Mouse (Mus musculus) mouse embryonic stem cell (cell line): Measurements from ENCODE around the gene Aloxe3.

Experiments used
- in situ Hi-C, 2 experiments: fragments of 300-500 bp; cut with MboI; formaldehyde crosslinking; loops; 1 replicate in 1 of 2; 3 replicates in 1 of 2; pipeline ENCODE4 v1.14.3; 2019 to 2020; ENCODE audit warnings: low sequenced_read_pairs in 2 of 2, low pct_unique_long_range_greater_than_20kb in 1 of 2, mixed read lengths in 1 of 2; ENCODE audit not compliant: unreplicated experiment in 1 of 2

The Aloxe3 gene

DNA sequence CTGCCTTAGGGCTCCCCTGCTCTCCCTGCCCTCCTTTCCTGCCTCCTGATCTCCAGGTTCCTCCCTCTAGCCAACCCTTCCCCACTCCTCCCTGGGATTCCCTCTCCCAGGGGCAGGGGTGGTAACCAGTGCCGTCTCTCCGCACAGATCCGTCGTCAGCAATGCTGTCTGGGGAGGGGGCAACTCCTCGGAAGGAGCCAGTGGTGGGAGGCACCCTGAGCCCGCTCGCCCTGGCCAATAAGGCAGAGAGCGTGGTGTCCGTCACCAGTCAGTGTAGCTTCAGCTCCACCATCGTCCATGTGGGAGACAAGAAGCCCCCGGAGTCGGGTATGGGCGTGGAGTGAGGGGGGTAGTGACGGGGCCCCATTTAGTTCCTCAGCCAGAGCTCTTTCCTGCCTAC, 21.2 kb upstream of the Aloxe3 start:
- in situ Hi-C loops: no loop called here

DNA sequence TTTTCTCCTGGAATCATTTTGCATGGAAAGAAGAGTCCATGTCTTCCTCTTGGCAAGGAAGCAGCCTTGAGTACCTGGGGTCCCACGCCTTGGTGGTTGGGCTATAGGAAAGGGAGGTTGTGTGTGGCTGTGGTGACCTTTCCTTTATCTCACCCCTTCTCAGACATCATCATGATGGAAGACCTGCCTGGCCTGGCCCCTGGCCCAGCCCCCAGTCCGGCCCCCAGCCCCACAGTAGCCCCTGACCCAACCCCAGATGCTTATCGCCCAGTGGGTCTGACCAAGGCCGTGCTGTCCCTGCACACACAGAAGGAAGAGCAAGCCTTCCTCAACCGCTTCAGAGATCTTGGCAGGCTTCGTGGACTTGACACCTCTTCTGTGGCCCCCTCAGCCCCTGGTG, 20.5 kb upstream of the Aloxe3 start:
- in situ Hi-C loops: no loop called here

DNA sequence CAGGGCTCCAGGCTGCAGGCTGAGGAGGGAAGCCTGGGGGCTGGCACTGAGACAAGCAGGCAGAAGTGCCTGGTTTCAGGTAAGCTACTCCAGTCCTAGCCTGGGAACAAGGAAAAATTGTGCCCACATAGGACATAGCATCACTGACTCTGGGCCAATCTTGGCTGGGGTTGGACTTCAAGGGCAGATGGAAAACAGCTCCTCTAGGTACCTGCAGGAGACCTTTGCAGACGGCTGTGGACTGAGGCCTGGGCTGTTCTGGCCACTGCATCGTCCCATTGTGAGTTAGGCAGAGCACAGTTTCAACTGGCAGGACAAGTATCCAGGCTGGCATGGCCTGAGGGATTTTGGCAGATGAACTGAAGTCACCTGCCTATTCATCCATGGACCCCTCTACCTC, 19.9 kb upstream of the Aloxe3 start:
- in situ Hi-C loops: no loop called here

DNA sequence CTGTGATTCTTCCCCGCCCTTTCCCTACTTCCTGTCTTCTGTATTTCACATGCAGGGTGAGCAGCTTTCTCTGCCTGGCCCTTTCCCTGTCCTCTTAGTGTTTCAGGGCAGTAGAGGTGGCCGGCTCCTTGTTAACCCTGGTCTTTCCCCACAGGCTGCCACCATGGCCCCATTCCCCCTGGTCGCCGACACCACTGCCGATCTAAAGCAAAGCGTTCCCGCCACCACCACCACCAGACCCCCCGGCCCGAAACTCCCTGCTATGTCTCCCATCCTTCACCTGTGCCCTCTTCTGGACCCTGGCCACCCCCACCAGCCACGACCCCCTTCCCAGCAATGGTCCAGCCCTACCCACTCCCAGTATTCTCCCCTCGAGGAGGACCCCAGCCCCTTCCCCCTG, 19.4 kb upstream of the Aloxe3 start:
- in situ Hi-C loops: no loop called here

DNA sequence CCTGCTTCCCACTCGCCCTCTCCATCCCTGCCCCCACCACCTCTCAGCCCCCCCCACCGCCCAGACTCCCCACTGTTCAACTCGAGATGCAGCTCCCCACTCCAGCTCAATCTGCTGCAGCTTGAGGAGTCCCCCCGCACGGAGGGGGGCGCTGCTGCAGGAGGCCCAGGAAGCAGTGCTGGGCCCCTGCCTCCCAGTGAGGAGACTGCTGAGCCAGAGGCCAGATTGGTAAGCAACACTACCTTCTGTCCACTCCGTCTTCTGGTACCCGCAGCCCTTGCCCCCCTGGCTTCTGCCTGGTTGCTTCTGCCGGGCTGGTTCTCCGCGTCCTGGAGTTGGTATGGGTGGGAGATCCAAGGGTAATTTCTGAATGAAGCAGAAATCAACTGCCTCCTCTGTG, 18.9 kb upstream of the Aloxe3 start:
- in situ Hi-C loops: no loop called here

DNA sequence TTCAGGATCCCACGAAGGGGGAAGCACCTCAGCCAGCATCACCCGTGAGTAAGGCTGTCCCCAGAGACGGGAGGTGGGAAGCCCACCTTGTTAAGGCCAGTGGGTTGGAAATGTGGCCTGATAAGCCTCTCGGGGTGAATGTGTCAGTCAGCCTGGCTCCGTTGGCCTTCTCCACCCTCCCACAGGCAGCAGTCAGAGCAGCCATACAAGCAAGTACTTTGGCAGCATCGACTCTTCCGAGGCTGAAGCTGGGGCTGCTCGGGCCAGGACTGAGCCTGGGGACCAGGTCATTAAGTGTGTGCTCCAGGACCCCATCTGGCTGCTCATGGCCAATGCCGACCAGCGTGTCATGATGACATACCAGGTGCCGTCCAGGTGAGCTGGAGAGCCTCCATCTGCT, 18.0 kb upstream of the Aloxe3 start:
- in situ Hi-C loops: no loop called here

DNA sequence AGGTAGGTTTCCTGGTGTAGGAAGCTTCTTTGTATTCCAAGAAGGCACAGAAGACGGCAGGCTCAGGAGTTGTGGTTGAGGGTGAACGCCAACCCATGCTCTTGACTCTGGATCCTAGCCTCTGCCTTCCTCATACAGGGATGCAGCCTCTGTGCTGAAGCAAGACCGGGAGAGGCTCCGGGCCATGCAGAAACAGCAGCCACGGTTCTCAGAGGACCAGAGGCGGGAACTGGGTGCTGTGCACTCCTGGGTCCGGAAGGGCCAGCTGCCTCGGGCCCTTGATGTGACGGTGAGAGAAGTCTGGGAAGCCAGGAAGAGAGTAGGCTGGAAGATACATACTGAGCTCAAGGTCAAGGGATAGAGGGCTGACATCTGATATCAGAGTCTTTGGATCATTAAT, 17.5 kb upstream of the Aloxe3 start:
- in situ Hi-C loops: no loop called here

DNA sequence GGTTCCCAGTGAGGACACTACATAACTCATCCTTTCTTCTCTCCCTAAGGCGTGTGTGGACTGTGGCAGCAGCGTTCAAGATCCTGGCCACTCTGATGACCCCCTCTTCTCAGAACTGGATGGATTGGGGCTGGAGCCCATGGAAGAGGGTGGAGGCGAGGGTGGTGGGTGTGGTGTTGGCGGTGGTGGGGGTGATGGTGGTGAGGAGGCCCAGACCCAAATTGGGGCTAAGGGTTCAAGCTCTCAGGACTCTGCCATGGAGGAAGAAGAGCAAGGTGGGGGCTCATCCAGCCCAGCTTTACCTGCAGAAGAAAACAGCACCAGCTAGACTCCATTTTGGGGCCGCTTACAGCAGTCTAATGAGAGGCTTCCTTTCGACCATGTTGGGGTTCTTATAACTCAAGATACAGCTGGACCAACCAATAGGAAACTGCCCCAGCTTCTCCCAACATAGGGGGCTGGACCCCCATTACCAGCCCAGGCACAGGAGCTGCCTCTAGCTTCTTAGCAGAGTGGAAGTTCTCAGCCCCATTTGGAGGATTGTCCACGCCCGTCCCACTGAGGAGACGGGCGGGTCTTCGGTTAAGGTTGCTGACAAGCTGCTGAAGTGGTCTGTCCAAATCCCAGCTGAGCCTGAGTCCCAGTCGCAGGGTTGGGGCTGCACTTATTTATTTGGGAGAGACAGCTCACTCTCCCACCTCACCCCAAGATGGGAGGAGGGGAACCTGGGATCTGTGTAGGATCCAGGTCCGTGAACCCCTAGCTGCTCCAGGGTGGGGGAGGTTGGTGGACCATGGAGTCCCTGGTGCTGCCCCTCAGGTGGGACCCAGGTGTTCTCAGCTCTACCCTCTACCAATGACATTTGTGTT, 16.4 kb upstream of the Aloxe3 start:
- in situ Hi-C loops: no loop called here

DNA sequence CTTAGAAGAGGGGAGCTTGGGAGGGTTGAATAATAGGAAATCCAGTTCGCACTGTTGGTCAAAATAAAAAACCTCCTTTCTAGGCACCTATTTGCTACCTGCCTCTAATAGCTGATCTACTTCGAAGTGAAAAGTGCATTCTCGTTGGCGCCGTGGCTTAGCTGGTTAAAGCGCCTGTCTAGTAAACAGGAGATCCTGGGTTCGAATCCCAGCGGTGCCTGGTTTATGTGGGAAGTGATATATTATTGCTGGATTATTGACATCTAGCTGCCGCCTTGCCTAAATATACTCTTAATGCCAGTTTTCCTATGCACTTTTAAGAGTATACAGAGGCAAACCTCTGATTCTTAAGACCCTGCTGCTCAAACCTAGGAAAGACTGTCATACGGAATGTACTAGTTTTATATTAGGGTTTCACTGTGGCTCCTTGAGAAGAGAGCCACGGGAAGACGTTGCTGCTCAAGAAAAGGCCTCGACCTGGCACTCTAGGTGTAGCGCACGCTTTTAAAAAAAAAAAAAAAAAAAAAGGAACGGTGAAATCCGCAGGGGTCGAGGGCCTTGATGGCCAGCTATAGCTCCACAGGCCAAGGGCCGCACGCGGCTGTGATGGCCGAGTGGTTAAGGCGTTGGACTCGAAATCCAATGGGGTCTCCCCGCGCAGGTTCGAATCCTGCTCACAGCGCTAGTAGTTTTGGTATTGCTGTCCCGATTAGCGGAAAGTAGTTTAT, 15.2 kb upstream of the Aloxe3 start:
- in situ Hi-C loops: no loop called here

DNA sequence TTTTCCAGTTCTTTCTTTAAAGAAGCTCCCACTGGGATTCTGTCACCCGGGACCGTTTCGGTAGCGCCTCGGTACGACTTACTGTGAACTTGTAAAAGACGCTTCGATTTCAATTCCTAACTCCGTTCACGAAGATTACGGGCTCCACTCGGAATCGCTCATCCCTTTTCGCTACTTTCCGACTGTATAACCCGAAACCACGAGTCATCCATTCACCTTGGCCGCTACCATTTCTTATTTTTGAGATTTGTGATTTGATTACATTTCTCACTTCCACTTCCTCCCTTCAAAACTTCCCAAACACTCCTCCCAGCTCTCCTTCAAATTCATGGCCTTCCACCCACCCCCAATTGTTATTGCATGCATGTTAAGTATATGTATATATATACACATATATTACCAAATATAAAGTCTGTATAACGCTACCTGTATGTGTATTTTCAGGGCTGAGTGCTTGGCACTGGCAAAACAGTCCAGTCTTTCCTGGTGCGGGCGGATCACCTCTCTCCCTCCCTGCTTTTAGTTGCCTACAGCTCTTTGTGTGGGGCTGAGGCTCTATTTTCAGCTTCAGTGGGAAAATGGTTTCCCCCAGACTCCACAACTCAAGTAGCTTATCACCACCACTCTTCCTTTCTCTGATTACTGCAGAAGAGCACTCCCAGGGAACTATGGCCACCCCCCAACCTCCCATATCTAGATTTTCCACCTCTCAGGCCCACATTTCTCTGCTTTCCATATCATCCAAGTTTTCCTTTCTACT, 14.5 kb upstream of the Aloxe3 start:
- in situ Hi-C loops: no loop called here

DNA sequence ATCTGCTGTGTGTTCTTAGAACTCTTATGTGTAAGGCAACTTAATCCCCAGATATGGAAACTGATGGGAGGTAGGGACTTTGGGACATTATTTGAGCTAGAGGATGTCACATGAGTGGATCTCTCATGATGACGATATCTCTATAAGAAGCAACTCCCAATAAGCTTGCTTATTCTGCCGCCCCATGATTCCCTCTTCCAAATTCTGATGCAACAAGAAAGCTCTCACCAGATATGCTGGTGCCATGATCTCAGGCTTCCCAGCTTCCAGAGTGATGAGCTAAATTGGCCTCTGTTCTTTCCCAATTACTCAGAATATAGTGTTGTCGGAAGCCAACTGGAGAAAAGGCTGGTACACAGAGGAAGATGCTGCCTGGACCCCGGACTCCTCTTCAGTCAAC, 13.8 kb upstream of the Aloxe3 start:
- in situ Hi-C loops: no loop called here

DNA sequence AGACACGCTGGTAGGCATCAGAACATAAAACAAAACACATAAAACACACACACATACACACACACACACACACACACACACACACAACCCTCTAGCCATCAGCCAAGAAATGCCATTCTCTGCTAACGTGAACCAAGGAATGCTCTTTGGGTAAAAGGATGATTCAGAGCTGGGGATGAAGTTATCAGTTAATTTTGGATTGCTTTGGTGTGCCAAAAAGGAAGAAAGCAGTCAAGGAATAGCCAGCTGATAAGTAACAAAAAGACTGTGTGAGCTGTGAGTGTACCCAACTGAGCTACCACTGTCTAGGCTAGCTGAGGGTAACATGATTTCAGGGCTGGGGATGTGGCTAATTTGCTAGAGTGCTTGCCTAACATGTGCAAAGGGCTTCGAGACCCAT, 11.7 kb upstream of the Aloxe3 start:
- in situ Hi-C loops: no loop called here

DNA sequence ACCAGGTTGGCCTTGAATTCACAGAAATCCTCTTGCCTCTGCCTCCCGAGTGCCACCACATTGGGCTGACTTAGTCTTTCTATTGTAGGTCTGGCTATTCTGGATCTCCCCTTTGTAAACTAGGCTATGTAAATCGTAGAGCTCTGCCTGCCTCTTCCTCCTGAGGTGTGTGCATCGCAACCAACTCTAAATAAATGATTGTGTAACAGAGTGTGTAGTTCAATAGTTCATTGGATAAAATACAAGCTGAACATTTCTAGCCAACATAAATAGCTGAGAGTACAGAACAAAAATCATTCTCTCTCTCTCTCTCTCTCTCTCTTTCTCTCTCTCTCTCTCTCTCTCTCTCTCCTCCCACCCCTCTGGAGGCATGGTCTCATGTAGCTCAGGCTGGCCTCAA, 11.1 kb upstream of the Aloxe3 start:
- in situ Hi-C loops: loop anchor here in 1 of 2 experiments (5.0 kb wide), 1 partner anchor 37 kb away; no protein-coding TSS in a partner anchor

DNA sequence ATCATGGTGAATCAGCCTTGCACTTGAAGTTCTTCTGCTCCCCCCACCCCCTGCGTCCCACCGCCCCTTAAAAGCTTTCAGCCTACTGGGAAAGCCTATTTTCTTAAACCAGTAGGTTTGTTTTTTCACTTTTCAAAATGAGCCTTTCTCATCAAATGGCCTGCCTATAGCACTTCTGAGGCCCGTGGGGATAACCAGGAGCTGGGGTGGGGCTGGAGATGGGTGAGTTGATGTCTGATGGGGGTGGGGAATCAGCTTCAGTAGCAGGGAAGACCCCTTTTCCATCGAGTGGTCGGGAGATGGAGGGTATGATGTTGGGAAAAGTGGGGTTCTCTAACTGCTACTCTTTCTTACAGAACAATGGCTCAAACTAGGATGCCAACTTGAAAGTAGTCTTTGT, 8.9 kb upstream of the Aloxe3 start:
- in situ Hi-C loops: loop anchor here in 1 of 2 experiments (5.0 kb wide), 1 partner anchor 40 kb away; no protein-coding TSS in a partner anchor

DNA sequence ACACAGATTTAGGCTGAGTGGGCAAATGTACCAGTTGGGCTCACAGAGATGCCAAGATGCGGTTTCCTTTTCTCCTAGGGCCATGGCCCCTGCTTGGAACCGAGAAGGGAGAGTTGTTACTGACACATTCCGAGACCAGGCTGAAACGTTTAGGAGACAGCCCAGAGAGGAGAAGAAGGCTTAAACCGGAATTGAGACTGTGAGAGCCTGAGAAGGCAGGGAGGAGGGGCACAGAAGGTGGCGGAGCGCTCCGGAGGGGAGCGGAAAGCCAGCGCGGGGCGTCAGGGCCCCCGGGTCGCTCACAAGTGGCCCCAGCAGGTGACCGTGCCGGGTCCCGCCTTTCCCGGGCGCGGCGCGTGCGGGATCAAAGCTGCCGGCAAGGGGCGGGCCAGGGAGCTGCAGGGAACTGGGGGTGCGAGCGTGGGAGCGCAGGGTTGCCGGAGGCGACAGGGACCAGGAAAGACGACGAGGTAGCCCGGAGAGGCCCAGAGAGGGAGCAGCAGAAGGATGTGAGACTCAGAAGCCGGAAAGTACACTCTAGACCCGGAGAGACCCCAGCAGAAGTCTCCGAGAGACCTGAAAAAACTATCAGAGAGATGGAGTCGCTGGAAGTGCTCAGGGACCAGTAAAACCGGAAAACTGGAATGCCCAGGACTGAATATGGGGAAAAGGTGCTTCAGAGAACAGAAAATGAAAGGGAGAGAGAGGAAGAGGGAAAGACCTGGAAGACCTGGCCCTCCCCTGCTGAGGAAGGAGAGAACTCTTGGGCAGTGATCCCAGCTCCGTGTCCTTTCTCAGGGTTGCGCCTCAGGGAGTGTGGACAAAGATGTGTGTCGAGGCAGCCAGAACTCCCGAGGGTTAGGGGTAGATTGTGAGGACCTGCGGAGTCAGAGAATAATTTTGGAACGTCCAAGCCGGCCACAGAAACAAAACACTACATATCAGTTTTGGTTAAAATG, 7.7 kb upstream of the Aloxe3 start:
- in situ Hi-C loops: loop anchor here in 1 of 2 experiments (5.0 kb wide), 1 partner anchor 41 kb away; no protein-coding TSS in a partner anchor

DNA sequence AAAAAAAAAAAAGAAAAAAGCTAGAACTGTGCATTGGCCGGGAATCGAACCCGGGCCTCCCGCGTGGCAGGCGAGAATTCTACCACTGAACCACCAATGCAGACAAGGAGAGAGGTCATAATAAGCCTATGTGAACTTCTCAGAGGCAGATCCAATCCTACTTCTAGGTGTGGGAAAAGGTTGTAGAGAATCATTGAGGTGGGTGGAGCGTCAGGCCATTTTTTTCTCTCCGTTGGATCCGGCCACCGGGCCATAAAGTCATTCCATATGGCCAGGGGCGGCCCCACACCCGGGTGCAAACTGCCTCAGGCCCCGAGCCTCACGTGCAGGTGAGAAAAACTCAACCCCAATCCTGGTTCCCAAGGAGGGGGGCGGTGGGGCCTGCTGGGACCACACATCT, 6.9 kb upstream of the Aloxe3 start:
- in situ Hi-C loops: loop anchor here in 1 of 2 experiments (5.0 kb wide), 1 partner anchor 41 kb away; no protein-coding TSS in a partner anchor

DNA sequence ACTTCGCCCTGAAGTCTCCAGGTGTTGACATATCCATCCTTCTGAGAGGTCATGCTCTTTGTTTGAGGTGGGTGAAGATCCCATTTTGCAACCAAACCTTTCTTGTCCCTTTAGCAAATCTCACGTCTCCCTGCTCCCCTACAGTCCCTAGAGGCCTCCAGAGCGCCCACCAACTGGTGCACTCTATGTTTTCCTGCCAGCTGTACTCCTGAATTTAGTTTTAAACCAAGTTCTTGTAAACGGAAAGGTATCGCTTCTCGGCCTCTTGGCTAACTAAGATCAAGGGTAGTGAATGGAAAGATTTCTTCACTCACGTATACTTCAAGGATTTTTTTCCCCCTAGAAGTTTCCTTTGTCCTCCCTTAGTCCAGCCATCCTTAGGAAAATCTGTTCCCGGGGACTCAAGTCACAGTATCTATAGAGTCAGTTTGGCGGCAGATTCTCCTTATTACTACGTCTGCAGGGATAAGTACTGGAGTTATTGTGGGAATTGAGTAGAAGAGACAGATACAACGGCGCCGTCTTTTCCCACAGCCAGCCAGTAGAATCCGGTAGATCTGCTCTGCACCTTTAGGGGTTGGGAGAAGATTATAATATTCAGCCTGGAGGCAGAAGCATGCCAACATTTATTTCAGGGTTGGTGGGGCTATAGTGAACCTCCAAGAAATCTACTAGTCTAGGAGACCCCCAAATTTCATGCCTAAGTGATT, 6.1 kb upstream of the Aloxe3 start:
- in situ Hi-C loops: loop anchor here in 1 of 2 experiments (5.0 kb wide), 1 partner anchor 42 kb away; no protein-coding TSS in a partner anchor
